Mouse (Mus musculus) ZHBTc4 (cell line): ENCODE measurements around the gene Usp51.
"Not testable (repeated sequence)": the region's sequence is repeated elsewhere in the genome, so short reads cannot be mapped to it uniquely, and the experiment has no call there.

Experiments
- DNase-seq: peaks from one replicate; pipeline ENCODE4 v3.0.0-alpha.2; 2011; ENCODE audit warnings: low read depth, low spot score

Gene Usp51

GRCm38 (mm10) chrX:153006387-153006841, at the start of gene Usp51:
TSS of gene Usp51 (plus strand) at chrX:153006469.
- DNase-seq, result peak; percentile 31

GRCm38 (mm10) chrX:152969606-152970005, 36.7 kb upstream of the Usp51 start:
- DNase-seq, result no peak

GRCm38 (mm10) chrX:152973476-152974203, 32.6 kb upstream of the Usp51 start:
- DNase-seq, result not testable (repeated sequence)

- DNase-seq, result peak; percentile 68
These were observed 32.0 kb upstream of the Usp51 start for GRCm38 (mm10) chrX:152974204-152974661.

GRCm38 (mm10) chrX:152976538-152976937, 29.7 kb upstream of the Usp51 start:
- no peak for DNase-seq

- no peak for DNase-seq
These were observed 21.3 kb upstream of the Usp51 start for GRCm38 (mm10) chrX:152985009-152985408.

- not testable (repeated sequence) for DNase-seq
These were observed 16.4 kb upstream of the Usp51 start for GRCm38 (mm10) chrX:152989852-152990251.

GRCm38 (mm10) chrX:152996105-152996504, 10.2 kb upstream of the Usp51 start:
- not testable (repeated sequence) for DNase-seq

- peak; percentile 87 for DNase-seq
These were observed 884 bp downstream of the Usp51 start for GRCm38 (mm10) chrX:153007021-153007684.

GRCm38 (mm10) chrX:153007685-153008047, 1.4 kb downstream of the Usp51 start:
- no peak for DNase-seq

- DNase-seq, result not testable (repeated sequence)
These were observed 19.0 kb downstream of the Usp51 start for GRCm38 (mm10) chrX:153025255-153025654.

- not testable (repeated sequence) for DNase-seq
These were observed 19.4 kb downstream of the Usp51 start for GRCm38 (mm10) chrX:153025709-153026108.

- not testable (repeated sequence) for DNase-seq
These were observed 25.3 kb downstream of the Usp51 start for GRCm38 (mm10) chrX:153031547-153031946.

GRCm38 (mm10) chrX:153037087-153037971, 31.1 kb downstream of the Usp51 start, which contains the start of gene Mageh1:
TSS of gene Mageh1 (minus strand) at chrX:153037575.
- peak; percentile 95 for DNase-seq

GRCm38 (mm10) chrX:153037972-153038744, 31.9 kb downstream of the Usp51 start:
- not testable (repeated sequence) for DNase-seq
